Mouse (Mus musculus) kidney, adult 11 months (tissue): ENCODE measurements at regions not wholly inside any gene's neighbourhood (a gene's known extent, or its start where the extent isn't known, plus 50 kb on each side); places are given as distances from the start of the nearest gene placed in this dataset.

Source experiments
- DNase-seq: peaks from one replicate; pipeline ENCODE4 v3.0.0; 2022

DNA sequence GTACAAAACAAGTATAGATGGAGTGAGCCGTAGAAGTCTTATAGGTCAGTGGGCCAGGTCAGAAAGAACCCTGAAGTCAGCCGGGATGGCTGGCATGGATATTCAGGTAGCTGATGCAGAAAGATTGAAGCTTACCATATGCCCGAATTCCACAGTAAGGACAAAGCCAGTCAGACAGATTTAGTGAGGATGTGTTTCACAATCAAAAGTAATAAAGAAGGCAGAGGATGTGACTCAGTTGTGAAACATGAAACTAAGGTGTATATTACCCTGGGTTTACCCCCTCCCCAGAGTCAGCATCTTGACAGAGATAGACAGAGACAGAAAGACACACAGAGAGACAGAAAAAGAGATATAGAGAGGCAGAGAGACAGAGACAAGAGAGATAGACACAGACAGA is 109.3 kb upstream of the Sgcd start:
- DNase-seq: no peak

DNA sequence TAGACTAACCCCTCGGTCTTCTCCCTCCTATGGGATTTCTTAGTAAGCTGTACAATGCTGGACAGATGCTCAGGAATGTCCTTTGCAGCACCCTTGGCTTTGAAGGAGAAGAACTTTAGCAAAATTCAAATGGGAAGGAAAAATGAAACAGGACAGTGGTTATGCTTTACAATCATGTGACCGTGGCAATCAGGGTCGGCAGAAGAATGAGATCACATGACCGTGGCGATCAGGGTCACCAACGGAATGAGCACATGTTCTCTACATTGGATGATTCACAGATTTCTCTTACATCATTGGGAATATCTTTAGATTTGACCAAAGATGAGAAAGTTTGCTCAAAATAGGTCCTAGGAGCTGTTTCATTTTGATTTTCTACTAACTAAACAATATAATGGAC is 108.7 kb upstream of the Sgcd start:
- no peak for DNase-seq

GRCm38 (mm10) chr11:48067072-48067471 is 78.3 kb upstream of the Sgcd start:
- no peak for DNase-seq

DNA sequence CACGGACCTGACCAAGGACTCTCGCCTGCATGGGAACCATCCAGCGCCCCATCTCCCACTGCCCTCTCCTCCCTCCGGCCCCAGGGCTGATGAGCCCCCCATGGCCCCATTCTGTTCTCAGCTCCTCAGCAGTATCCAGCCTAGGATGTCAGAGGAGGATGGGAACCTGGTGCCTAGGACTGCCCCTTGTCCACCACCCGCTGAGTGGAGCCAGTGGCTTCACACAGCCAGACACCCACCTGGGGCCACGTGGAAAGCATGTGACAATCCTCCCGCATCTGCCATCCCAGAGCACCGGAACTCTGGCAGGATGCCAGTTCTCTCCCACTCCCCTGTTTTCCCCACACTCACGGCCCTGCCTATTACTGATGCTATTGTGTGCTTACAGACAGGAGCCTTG is 75.0 kb upstream of the Sgcd start:
- no peak for DNase-seq

GRCm38 (mm10) chr11:48061501-48061900 is 72.7 kb upstream of the Sgcd start:
- no peak for DNase-seq

GRCm38 (mm10) chr11:48051156-48051866 is 62.5 kb upstream of the Sgcd start:
- no peak for DNase-seq

- no peak for DNase-seq
These were observed 59.5 kb upstream of the Sgcd start for GRCm38 (mm10) chr11:48048311-48048710.
